In genomic region chr9:14408044-14408443, GRCm38 (mm10) we compare ENCODE assay signal across 22 mouse cellular contexts. TPM values are rescaled to one million over a fixed set of nuclear protein-coding genes. Genes with fewer than 3 reads are reported as not detected.
DNase-seq lines count a peak whose midpoint lies in the region; ATAC-seq and TF ChIP-seq lines count a peak whose summit lies in the region.
"Had no signal": no experiment of that assay in that cellular context is flagged by ENCODE, and none has a peak within 500 bp of the region (broad histone marks: within the 10 kb centered on the region; RNA-seq: fewer than 3 reads in every experiment).

No protein-coding gene starts in this region.

- H3K9ac ChIP-seq in liver, embryonic 11.5 days (ENCODE audit: low read depth, low read length) = no peak overlapping the region
- no peak overlapping the region for H3K9ac ChIP-seq in liver, postnatal 0 days (replicated peaks)
- no peak overlapping the region for H3K9ac ChIP-seq in midbrain, embryonic 16.5 days (ENCODE audit: low read depth, low read length)
- H3K9ac ChIP-seq: forebrain, embryonic 13.5 days; hindbrain, embryonic 12.5 days; hindbrain, embryonic 15.5 days had no signal

- no peaks in the 10 kb centered on the region for H3K9me3 ChIP-seq in G1E (replicated peaks)
- H3K9me3 ChIP-seq in liver, embryonic 11.5 days (ENCODE audit: control insufficient read depth, low read length) = no peaks in the 10 kb centered on the region
- H3K9me3 ChIP-seq in liver, postnatal 0 days (ENCODE audit: low read length) = no peaks in the 10 kb centered on the region
- H3K9me3 ChIP-seq in midbrain, embryonic 16.5 days (replicated peaks; ENCODE audit: control insufficient read depth, low read length, poor library complexity, severe bottlenecking) = no peaks in the 10 kb centered on the region
- H3K9me3 ChIP-seq: forebrain, embryonic 10.5 days; forebrain, embryonic 13.5 days; hindbrain, embryonic 12.5 days; hindbrain, embryonic 15.5 days had no signal

- H3K4me1 ChIP-seq in G1E (ENCODE audit: insufficient read depth, low read depth, low read length) = peaks cover 27% of the 10 kb centered on the region
- no peaks in the 10 kb centered on the region; the same call in 1 of the 2 replicates for H3K4me1 ChIP-seq in liver, embryonic 11.5 days (replicated peaks; ENCODE audit: control insufficient read depth, insufficient read depth, low read length)
- H3K4me1 ChIP-seq in liver, postnatal 0 days (ENCODE audit: insufficient read depth) = no peaks in the 10 kb centered on the region; the same call in 1 of the 2 replicates
- no peaks in the 10 kb centered on the region for H3K4me1 ChIP-seq in midbrain, embryonic 16.5 days (ENCODE audit: control insufficient read depth, insufficient read depth, low read length)
- H3K4me1 ChIP-seq: forebrain, embryonic 10.5 days; forebrain, embryonic 13.5 days; hindbrain, embryonic 12.5 days; hindbrain, embryonic 15.5 days had no signal

- no peak for TF ChIP-seq CTCF in G1E (IDR thresholded peaks at IDR 0.05; ENCODE audit: low read depth, low read length)
- no peak for TF ChIP-seq CTCF in liver, postnatal 0 days (IDR thresholded peaks at IDR 0.05; ENCODE audit: low read depth)

- no peaks in the 10 kb centered on the region for H3K36me3 ChIP-seq in G1E (replicated peaks)
- H3K36me3 ChIP-seq in liver, embryonic 11.5 days (ENCODE audit: control insufficient read depth, insufficient read depth, low read length) = no peaks in the 10 kb centered on the region
- no peaks in the 10 kb centered on the region for H3K36me3 ChIP-seq in liver, postnatal 0 days (replicated peaks; ENCODE audit: insufficient read depth, low read length)
- no peaks in the 10 kb centered on the region for H3K36me3 ChIP-seq in midbrain, embryonic 16.5 days (ENCODE audit: control insufficient read depth, insufficient read depth, low read length)
- H3K36me3 ChIP-seq: forebrain, embryonic 10.5 days; hindbrain, embryonic 12.5 days; hindbrain, embryonic 15.5 days had no signal

- no peaks in the 10 kb centered on the region for H3K27me3 ChIP-seq in G1E (ENCODE audit: insufficient read depth, low read length)
- no peaks in the 10 kb centered on the region for H3K27me3 ChIP-seq in liver, embryonic 11.5 days (replicated peaks; ENCODE audit: control insufficient read depth, insufficient read depth, low read length)
- no peaks in the 10 kb centered on the region for H3K27me3 ChIP-seq in liver, postnatal 0 days (ENCODE audit: insufficient read depth, low read length)
- H3K27me3 ChIP-seq in midbrain, embryonic 16.5 days (ENCODE audit: control insufficient read depth, insufficient read depth, low read depth, low read length) = no peaks in the 10 kb centered on the region
- H3K27me3 ChIP-seq: CH12.LX; forebrain, embryonic 13.5 days; hindbrain, embryonic 12.5 days; hindbrain, embryonic 15.5 days had no signal

- TF ChIP-seq EP300 in liver, postnatal 0 days (IDR thresholded peaks at IDR 0.05; ENCODE audit: low read depth) = peak; percentile 61

- no peak overlapping the region for H3K4me2 ChIP-seq in liver, embryonic 11.5 days
- H3K4me2 ChIP-seq in liver, postnatal 0 days (ENCODE audit: low read depth, low read length) = no peak overlapping the region
- no peak overlapping the region for H3K4me2 ChIP-seq in midbrain, embryonic 16.5 days (ENCODE audit: low read length)
- H3K4me2 ChIP-seq: forebrain, embryonic 13.5 days; heart, embryonic 11.5 days; hindbrain, embryonic 12.5 days; hindbrain, embryonic 15.5 days had no signal

- whole genome bisulfite sequencing in liver, embryonic 11.5 days = 35% methylated on average over 4 of the region's 4 CpGs
- WGBS in liver, postnatal 0 days (ENCODE audit: insufficient replicate concordance) = 39% methylated on average over 4 of the region's 4 CpGs
- WGBS in midbrain, embryonic 16.5 days = 79% methylated on average over 4 of the region's 4 CpGs

- H3K4me3 ChIP-seq in G1E (ENCODE audit: low read depth, low read length) = no peak overlapping the region; the same call in 1 of the 2 replicates
- H3K4me3 ChIP-seq in liver, embryonic 11.5 days (ENCODE audit: low read depth, low read length) = no peak overlapping the region
- H3K4me3 ChIP-seq in liver, postnatal 0 days (ENCODE audit: low read depth, low read length) = no peak overlapping the region
- H3K4me3 ChIP-seq in midbrain, embryonic 16.5 days (ENCODE audit: low read depth, low read length) = no peak overlapping the region
- H3K4me3 ChIP-seq: forebrain, embryonic 10.5 days; forebrain, embryonic 13.5 days; heart, adult 2 months; hindbrain, embryonic 12.5 days; hindbrain, embryonic 15.5 days had no signal

- no peak for DNase-seq in G1E (ENCODE audit: low spot score)
- no peak for DNase-seq in liver, embryonic 11.5 days (ENCODE audit: low spot score)
- DNase-seq in liver, postnatal 0 days = no peak
- no peak for DNase-seq in urinary bladder, postnatal 10 days (ENCODE audit: low spot score)
- no peak for DNase-seq in layer of hippocampus, adult 8-10 months (ENCODE audit: low spot score in 2 of 2)
- DNase-seq: adrenal gland, postnatal 10 days; adrenal gland, postnatal 36 days; B cell, adult 2 months; cerebellum, adult 18-20 months; cerebellum, adult 9-10 months; cerebellum, postnatal 14 days; gastrocnemius, postnatal 10 days; gastrocnemius, postnatal 36 days; heart, adult 2 months had no signal

- ATAC-seq in G1E (ENCODE audit: extremely low read depth, insufficient number of reproducible peaks, low FRiP score, poor library complexity, severe bottlenecking) = peak; percentile 28; the same call in 1 of the 2 replicates
- peak; percentile 43; the same call in 1 of the 2 replicates for ATAC-seq in liver, embryonic 11.5 days (replicated peaks; ENCODE audit: low FRiP score)
- no peak for ATAC-seq in liver, postnatal 0 days
- ATAC-seq in midbrain, embryonic 16.5 days = no peak
- ATAC-seq: forebrain, embryonic 13.5 days; forebrain, embryonic 16.5 days had no signal

- no peak overlapping the region for H3K27ac ChIP-seq in liver, embryonic 11.5 days (ENCODE audit: low read depth, low read length)
- no peak overlapping the region for H3K27ac ChIP-seq in liver, postnatal 0 days (ENCODE audit: low read depth)
- H3K27ac ChIP-seq in midbrain, embryonic 16.5 days (ENCODE audit: low read length) = no peak overlapping the region
- H3K27ac ChIP-seq: forebrain, embryonic 10.5 days; forebrain, embryonic 13.5 days; heart, adult 2 months; hindbrain, embryonic 12.5 days; hindbrain, embryonic 15.5 days had no signal

RNA-seq across cellular contexts. Expression of gene Endod1, which starts 26.7 kb away (rescaled TPM):
- total RNA-seq in G1E (2014; fragmentation: Nextera tagmentation) = 2.2 and 26.7 TPM in 2 replicates
- 6.1 and 7.5 TPM in 2 replicates for total RNA-seq in G1E (2017)
- 5.1 and 5.7 TPM in 2 replicates for polyA plus RNA-seq in G1E (2012)
- polyA plus RNA-seq in liver, embryonic 11.5 days (2014; fragmentation: Nextera tagmentation; extraction: Ambion mirVana) = 19.4 and 20.3 TPM in 2 replicates
- polyA plus RNA-seq in liver, postnatal 0 days (2015; fragmentation: Nextera tagmentation; extraction: Ambion mirVana) = 11.6 and 12.4 TPM in 2 replicates
- 27.1 and 36.7 TPM in 2 replicates for polyA plus RNA-seq in midbrain, embryonic 16.5 days (2015; fragmentation: Nextera tagmentation; extraction: Ambion mirVana)
- 10 to 100 TPM; 72.9 to 94.9 (median 82.4) TPM for total RNA-seq in layer of hippocampus, adult 8-10 months (2022)

Comparison
In these comparisons a context has a peak if more than half of its experiments do, and no peak if none do; other contexts are left out.
1. ATAC-seq: peak in G1E (single experiment) and liver, embryonic 11.5 days (single experiment); none in liver, postnatal 0 days (single experiment) and midbrain, embryonic 16.5 days (single experiment).